Mouse (Mus musculus) G1E (cell line): ENCODE measurements around the gene Ipo8.

Source experiments
- CTCF ChIP-seq: IDR thresholded peaks from 2 replicates; pipeline ENCODE4 v1.5.1; 2012; ENCODE audit warnings: low read depth, low read length, inconsistent platforms, mixed read lengths
- GATA1 ChIP-seq: IDR thresholded peaks from 2 replicates; pipeline ENCODE4 v1.6.1; 2012; ENCODE audit warnings: borderline replicate concordance, low read length, inconsistent platforms, mixed read lengths
- TAL1 ChIP-seq: conservative IDR thresholded peaks from 2 replicates; pipeline ENCODE4 v1.6.1; 2012; ENCODE audit warnings: low read depth, low read length, inconsistent platforms, mixed read lengths

- TF ChIP-seq CTCF (no peak), TAL1 (no peak), GATA1 (no peak)
These were observed 69.1 kb downstream of the Ipo8 start for GRCm38 (mm10) chr6:148761967-148762712.
